Mouse (Mus musculus) ES-Bruce4 (cell line): ENCODE data around the gene Ano6. TPM values are rescaled to one million over a fixed set of nuclear protein-coding genes. Genes with fewer than 3 reads are reported as not detected.

Source experiments
- H3K27ac ChIP-seq: 2 replicates; pipeline ENCODE4 v1.5.1; 2012; ENCODE audit warnings: low read length, inconsistent platforms; ENCODE audit not compliant: insufficient read depth
- H3K27me3 ChIP-seq: 2 replicates; pipeline ENCODE4 v1.6.1; 2012; ENCODE audit warnings: mild to moderate bottlenecking, low read length, inconsistent platforms; ENCODE audit not compliant: control insufficient read depth, poor library complexity, insufficient read depth, severe bottlenecking
- H3K36me3 ChIP-seq: 2 replicates; pipeline ENCODE4 v1.6.1; 2012; ENCODE audit warnings: inconsistent platforms, mild to moderate bottlenecking, low read length, moderate library complexity; ENCODE audit not compliant: control insufficient read depth, poor library complexity, insufficient read depth, severe bottlenecking
- H3K4me1 ChIP-seq: one replicate; pipeline ENCODE4 v1.8.1; 2011; ENCODE audit warnings: low read length; ENCODE audit not compliant: control insufficient read depth, insufficient read depth
- H3K4me3 ChIP-seq: 2 replicates; pipeline ENCODE4 v1.5.1; 2011; ENCODE audit warnings: low read depth, mild to moderate bottlenecking, low read length
- H3K9ac ChIP-seq: 2 replicates; pipeline ENCODE4 v1.6.1; 2012; ENCODE audit warnings: low read depth, mild to moderate bottlenecking, inconsistent platforms; ENCODE audit not compliant: poor library complexity, severe bottlenecking
- H3K9me3 ChIP-seq: replicated peaks from 2 replicates; pipeline ENCODE4 v1.6.1; 2012; ENCODE audit warnings: mild to moderate bottlenecking, low read length, inconsistent platforms; ENCODE audit not compliant: control insufficient read depth, poor library complexity, insufficient read depth, severe bottlenecking
- CTCF ChIP-seq: IDR thresholded peaks from one replicate; pipeline ENCODE4 v1.8.1; 2011; ENCODE audit warnings: low read depth, low read length
- EP300 ChIP-seq: IDR thresholded peaks from 2 replicates; pipeline ENCODE4 v1.6.1; 2011; ENCODE audit warnings: low read depth, low read length; ENCODE audit not compliant: insufficient read depth
- POLR2A ChIP-seq: IDR thresholded peaks from one replicate; pipeline ENCODE4 v1.8.1; 2011; ENCODE audit warnings: low read length; ENCODE audit not compliant: insufficient read depth
- polyA plus RNA-seq: library from polyadenylated mRNA; stranded (reverse); fragments of >200 nt; gene quantifications from 2 replicates; pipeline ENCODE4 v1.2.4, GENCODE M21; 2011; ENCODE audit warnings: low read depth; ENCODE audit not compliant: missing spikeins, insufficient read depth, insufficient read length

Gene Ano6
- polyA plus RNA-seq, 1 experiment, result 42.5 TPM

- TF ChIP-seq POLR2A (no peak), EP300 (no peak), CTCF (no peak)
- Histone ChIP-seq H3K4me1 (no peaks in the 10 kb centered on the region), H3K27ac (no peak overlapping the region), H3K9me3 (no peaks in the 10 kb centered on the region), H3K4me3 (no peak overlapping the region), H3K36me3 (0 out of 2 replicates have a peak, but pooled peaks cover 3% of the 10 kb centered on the region), H3K9ac (no peak overlapping the region), H3K27me3 (no peaks in the 10 kb centered on the region)
Measured at GRCm38 (mm10) chr15:95922558-95922957, 131.9 kb downstream of the Ano6 start.

GRCm38 (mm10) chr15:95925334-95925986 is 134.8 kb downstream of the Ano6 start:
- H3K9me3 ChIP-seq, result no peaks in the 10 kb centered on the region
- no peak overlapping the region for H3K27ac ChIP-seq
- H3K9ac ChIP-seq, result no peak overlapping the region
- TF ChIP-seq POLR2A (no peak), CTCF (no peak), EP300 (no peak)
- no peaks in the 10 kb centered on the region for H3K4me1 ChIP-seq
- H3K4me3 ChIP-seq, result no peak overlapping the region
- no peaks in the 10 kb centered on the region; the same call in 1 of the 2 replicates for H3K36me3 ChIP-seq
- H3K27me3 ChIP-seq, result no peaks in the 10 kb centered on the region

- no peaks in the 10 kb centered on the region for H3K27me3 ChIP-seq
- no peak overlapping the region for H3K27ac ChIP-seq
- no peaks in the 10 kb centered on the region for H3K9me3 ChIP-seq
- no peaks in the 10 kb centered on the region; the same call in 1 of the 2 replicates for H3K36me3 ChIP-seq
- no peak for TF ChIP-seq POLR2A
- TF ChIP-seq EP300, result no peak
- TF ChIP-seq CTCF, result no peak
- no peak overlapping the region for H3K4me3 ChIP-seq
- no peaks in the 10 kb centered on the region for H3K4me1 ChIP-seq
- H3K9ac ChIP-seq, result no peak overlapping the region
Measured at GRCm38 (mm10) chr15:95929087-95929486, 138.4 kb downstream of the Ano6 start.

- no peak overlapping the region for H3K4me3 ChIP-seq
- no peak overlapping the region for H3K9ac ChIP-seq
- no peaks in the 10 kb centered on the region; the same call in 1 of the 2 replicates for H3K36me3 ChIP-seq
- TF ChIP-seq POLR2A (no peak), CTCF (no peak), EP300 (no peak)
- no peaks in the 10 kb centered on the region for H3K9me3 ChIP-seq
- no peak overlapping the region for H3K27ac ChIP-seq
- no peaks in the 10 kb centered on the region for H3K4me1 ChIP-seq
- no peaks in the 10 kb centered on the region for H3K27me3 ChIP-seq
Measured at GRCm38 (mm10) chr15:95931013-95931775, 140.6 kb downstream of the Ano6 start.

- H3K4me1 ChIP-seq, result no peaks in the 10 kb centered on the region
- H3K36me3 ChIP-seq, result no peaks in the 10 kb centered on the region; the same call in 1 of the 2 replicates
- no peak overlapping the region for H3K4me3 ChIP-seq
- no peaks in the 10 kb centered on the region for H3K9me3 ChIP-seq
- H3K9ac ChIP-seq, result no peak overlapping the region
- H3K27ac ChIP-seq, result no peak overlapping the region
- no peak for TF ChIP-seq EP300
- H3K27me3 ChIP-seq, result no peaks in the 10 kb centered on the region
Measured at GRCm38 (mm10) chr15:95932358-95932757, 141.7 kb downstream of the Ano6 start.

GRCm38 (mm10) chr15:95935141-95935540 is 144.5 kb downstream of the Ano6 start:
- no peak overlapping the region for H3K9ac ChIP-seq
- TF ChIP-seq CTCF (no peak), POLR2A (no peak), EP300 (no peak)
- no peaks in the 10 kb centered on the region for H3K36me3 ChIP-seq

More at GRCm38 (mm10) chr15:95935141-95935540, 144.5 kb downstream of the Ano6 start:
- H3K9me3 ChIP-seq, result no peaks in the 10 kb centered on the region
- no peak overlapping the region for H3K4me3 ChIP-seq
- no peaks in the 10 kb centered on the region for H3K4me1 ChIP-seq
- no peaks in the 10 kb centered on the region for H3K27me3 ChIP-seq
- H3K27ac ChIP-seq, result no peak overlapping the region
